Mouse (Mus musculus): Measurements from ENCODE around the gene Gm11492.
A peak's percentile ranks its signal among the peaks of the same experiment; 100 is the strongest.

The Gm11492 gene

DNA sequence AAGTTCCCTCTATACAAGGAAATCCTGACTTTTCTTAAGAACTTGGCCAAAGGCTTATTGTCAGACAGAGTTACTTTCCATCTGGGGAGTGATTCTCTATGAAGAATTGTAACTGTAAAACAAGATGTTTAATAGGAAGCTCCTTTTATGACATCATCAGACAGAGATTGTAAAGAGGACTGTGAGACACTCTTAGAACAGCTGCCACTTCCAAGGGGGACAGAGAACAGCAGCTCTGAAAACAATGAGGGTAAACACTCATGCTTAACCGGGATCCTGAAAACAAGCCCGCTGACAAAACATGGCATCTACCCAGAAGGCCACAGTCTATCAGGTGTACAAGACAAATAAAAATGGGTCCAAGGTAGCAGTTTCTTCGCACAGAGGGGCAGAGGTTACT is at the start of gene Gm11492:
TSS of gene Gm11492 (plus strand) at position 153 of the 400 bp plus-strand sequence.
- DNase-seq (ENCODE audit: low spot score in 2 of 2), result no peak

DNA sequence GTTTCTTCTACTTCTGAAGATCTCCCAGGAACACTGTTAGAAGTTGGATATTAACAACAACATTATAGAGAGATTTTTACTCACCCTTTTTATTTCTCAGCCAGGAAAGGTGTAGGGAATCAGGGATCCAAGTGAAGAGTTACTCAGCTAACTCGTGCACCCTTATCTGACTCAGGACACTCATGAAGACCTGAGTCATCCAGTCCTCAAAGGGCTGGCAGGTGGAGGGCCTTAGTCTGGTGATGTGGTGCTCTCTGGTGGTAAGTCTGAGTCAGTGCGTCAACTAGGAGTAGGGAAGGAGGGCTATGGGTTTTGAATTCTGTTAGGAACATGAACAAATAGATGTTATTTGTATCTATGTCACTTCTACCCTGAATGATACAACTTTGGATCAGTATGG is 47.2 kb upstream of the Gm11492 start:
- DNase-seq (ENCODE audit: low spot score in 2 of 2), result no peak

DNA sequence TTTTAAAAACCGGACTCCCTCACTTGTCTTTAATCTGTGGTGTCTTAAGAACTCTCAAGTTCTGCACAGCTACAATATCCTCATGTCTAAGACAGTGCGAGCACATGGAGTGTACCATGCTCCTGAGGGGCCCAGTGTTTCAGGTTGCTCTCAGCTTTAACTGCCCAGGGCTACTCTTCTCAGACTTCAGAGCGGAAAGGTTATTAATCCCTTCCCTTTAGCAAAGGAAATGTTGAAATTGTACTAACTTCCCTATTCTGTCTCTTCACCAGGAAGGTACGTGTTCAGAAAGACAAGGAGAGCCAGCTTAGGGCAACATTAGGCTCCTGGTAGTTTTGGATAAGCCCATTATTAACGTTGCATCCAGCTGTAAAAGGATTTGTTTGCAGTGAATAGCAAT is 43.0 kb upstream of the Gm11492 start:
- DNase-seq (ENCODE audit: low spot score in 2 of 2), result no peak

DNA sequence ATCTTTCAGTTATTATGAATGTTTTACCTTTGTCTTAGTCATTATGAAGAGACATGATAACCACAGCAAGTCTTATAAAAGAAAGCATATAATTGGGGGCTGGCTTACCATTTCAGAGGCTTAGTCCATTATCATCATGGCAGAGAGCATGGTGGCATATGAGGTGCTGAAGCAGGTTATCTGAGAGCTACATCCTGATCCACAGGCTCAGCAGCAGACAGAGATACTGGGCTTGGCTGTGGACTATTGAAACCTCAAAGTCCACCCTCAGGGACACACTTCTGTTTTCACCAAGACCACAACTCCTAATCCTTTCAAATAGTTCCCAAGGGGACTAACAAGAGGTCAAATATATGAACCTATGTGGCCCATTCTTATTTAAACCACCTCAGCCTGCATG is 42.5 kb upstream of the Gm11492 start:
- no peak for DNase-seq (ENCODE audit: low spot score in 2 of 2)

DNA sequence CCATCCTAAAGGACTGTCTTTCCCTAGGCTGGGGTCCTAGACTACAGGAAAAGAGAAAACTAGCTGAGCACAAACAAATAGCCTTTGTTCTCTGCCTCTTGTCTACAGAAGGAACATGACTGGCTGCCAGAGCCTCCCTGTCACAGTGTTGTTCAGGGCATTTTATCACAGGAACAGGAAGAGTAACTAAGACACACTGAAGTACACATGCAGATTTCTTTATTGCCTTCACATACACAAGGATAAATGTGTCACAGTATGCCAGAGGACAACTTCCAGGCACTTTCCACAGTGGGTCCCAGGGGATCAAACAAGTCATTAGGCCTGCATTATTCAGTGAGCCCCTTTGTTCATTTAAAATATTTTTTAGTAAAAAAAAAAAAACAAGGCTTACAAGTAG is 41.7 kb upstream of the Gm11492 start:
- DNase-seq (ENCODE audit: low spot score in 2 of 2), result no peak

DNA sequence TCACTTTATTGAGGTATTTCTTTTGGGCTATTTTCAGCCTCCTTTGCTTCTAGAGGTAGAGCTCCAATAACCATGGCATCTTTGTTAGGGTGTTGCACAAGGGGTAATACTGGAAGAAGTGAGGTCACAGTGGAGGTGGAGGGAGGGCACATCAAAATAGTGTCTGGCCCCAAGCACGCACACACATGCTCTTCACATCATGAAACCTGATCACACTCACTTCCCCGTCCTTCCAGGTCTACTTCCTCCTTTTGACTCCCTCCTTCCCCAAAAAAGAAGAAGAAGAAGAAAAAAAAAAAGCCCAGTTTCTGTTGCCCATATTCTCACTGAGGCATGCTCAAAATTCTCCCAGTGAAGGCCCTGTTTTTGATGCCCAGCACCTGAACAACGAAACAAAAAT is 39.1 kb upstream of the Gm11492 start:
- no peak for DNase-seq (ENCODE audit: low spot score in 2 of 2)

DNA sequence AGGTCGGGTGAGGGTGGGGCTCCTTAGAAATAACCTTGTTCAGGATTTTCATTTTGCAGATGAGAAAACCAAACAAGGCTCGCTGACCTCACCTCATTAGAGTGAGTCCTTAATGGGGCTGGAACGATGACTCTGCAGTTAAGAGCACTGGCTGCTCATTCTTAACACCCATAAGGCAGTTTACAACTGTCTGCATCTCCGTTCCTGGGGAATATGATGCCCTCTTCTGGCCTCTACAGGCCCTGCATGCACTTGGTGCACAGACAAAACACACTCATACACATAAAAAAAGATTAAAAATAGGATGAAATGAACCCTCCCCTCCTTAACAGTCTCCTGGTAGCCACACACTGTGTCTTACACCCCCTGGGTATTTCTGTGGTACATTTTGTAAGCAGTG is 38.5 kb upstream of the Gm11492 start:
- no peak for DNase-seq (ENCODE audit: low spot score in 2 of 2)

DNA sequence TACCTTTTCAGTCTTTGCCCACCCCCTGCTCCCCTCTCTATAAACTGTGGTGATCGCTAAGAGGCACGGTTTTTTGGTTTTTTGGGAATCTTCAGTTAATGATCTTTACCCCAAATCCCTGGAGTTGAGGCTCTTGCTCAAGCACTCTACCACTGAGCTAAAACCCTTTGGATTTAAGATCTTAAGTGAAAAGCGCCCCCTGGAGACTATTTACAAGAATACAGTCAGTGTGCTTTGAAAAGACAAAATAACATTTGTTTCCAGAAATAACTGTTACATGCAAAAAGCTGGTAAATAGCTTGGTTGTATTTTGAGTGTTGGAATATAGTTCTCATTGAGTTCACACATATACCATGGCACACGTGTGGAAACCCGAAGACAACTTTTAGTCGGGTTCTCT is 34.8 kb upstream of the Gm11492 start:
- DNase-seq (ENCODE audit: low spot score in 2 of 2), result no peak

DNA sequence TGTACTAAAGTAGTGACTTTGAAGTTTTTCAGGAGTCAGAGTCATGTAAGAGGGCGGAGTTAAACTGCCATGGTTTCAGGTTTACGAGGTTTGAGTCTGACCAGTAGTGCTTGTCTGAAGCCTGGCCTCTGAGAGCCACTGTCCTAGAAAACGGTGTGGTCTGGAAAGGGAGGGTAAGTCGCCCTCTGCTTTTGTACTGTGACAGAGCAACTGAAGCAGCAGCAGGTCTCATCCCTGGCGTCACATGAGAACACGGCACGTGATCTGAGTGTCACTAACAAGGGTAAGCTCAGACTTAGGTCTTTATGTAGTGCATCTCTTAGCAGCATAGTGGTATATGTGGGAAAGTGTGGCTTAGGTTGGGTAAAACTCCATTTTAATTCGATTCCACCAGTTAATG is 24.2 kb upstream of the Gm11492 start:
- no peak for DNase-seq (ENCODE audit: low spot score in 2 of 2)

DNA sequence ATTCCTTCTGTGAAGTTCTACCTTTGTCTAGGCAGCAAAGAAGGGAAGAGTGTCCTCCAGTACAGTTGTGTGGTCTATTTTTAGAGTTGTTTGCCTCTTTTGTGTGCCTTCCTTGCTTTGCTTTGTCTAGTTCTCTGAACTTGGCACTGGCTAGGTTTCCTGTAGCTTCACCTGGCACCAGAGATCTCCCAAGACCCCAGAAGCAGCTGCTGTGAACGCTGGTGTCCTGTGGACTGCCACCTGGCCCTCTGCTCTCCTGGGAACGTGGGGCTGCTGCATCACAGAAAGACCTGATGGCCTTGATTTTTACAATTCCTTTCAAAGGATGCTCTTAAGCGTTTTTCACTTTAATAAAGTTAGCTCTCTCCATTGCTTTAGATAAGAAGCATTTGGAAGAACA is 23.5 kb upstream of the Gm11492 start:
- no peak for DNase-seq (ENCODE audit: low spot score in 2 of 2)

DNA sequence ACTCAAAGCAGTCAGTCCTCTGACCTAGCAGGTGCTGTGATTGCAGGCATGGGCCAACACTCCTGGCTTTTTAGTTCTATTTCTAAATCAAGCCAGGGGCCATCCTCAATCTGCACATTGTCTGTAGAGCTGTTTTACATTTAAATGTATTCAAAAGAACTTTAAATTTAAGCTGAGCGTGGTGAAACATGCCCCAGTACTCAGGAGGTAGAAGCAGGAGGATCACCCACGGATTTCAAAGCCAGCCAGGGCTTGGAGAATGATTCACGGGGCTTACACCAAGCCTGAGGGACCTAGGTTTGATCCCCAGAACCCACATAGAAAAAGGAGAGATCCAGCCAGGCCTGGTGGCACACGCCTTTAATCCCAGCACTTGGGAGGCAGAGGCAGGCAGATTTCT is 13.1 kb upstream of the Gm11492 start:
- DNase-seq (ENCODE audit: low spot score in 2 of 2), result no peak

DNA sequence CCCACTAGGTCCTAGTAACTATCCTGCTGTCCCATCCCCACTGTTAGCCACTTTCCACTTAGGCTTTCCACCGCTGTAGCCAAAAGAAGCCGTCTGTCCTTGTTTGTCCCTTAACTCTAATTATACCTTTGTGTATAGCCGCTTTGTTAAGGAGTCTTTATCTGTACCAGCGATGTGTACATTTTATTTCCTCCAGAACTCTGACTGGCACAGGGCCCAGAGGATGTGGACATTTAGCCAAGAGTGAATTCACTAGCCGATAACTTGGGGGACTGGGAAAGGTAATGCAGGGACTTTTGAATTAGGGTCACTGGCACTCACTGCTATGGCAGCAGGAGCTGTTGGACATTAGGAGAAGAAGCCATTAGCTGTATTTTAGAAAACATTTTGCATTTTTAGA is 12.1 kb upstream of the Gm11492 start:
- no peak for DNase-seq (ENCODE audit: low spot score in 2 of 2)

DNA sequence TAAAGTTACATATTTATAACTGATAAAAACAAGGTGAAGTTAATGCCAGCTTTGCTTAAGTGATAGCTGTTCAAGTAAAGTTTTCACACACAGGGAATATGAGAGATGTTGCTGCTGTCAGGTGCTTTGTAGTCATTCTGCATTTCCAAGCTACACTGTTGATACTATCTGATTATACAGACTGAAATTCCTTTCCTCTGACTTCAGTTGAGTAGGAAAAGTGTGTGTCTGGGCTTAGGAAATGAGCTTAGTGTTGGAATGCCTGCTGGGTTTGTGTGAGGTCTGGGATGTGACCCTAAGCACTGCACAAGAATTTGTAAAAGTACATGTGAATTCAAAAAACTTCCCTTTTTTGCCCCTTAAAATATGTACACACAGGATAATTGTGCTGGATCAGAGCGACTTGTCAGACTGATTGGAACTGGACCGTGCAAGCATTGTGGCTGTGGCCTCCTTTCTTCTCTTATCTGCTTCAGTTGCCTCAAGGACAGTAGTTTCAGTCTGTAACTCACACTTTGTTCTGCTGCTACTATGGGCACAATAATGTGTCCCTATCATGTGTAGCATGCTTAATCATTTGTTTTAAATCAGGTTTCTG is 11.2 kb upstream of the Gm11492 start:
- DNase-seq (ENCODE audit: low spot score in 2 of 2), result no peak

DNA sequence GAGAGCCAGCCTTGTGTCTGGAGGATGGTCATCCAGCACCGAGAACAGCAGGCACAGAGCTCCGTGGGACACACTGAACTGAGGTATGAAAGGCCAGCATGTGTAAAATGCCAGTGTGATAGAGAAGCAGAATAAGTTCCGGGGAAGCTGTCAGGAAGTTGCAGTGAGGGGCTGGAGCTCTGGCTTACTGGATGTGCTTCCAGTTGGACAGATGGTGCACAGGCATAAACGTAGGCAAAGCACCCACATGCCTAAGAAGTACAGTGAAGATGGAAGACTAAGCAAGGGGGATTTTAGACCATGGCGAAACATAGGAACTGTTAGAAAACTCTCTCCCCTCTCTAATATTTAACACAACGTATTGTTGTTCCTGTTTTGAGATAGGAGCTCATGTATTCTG is 5.2 kb upstream of the Gm11492 start:
- no peak for DNase-seq (ENCODE audit: low spot score in 2 of 2)

DNA sequence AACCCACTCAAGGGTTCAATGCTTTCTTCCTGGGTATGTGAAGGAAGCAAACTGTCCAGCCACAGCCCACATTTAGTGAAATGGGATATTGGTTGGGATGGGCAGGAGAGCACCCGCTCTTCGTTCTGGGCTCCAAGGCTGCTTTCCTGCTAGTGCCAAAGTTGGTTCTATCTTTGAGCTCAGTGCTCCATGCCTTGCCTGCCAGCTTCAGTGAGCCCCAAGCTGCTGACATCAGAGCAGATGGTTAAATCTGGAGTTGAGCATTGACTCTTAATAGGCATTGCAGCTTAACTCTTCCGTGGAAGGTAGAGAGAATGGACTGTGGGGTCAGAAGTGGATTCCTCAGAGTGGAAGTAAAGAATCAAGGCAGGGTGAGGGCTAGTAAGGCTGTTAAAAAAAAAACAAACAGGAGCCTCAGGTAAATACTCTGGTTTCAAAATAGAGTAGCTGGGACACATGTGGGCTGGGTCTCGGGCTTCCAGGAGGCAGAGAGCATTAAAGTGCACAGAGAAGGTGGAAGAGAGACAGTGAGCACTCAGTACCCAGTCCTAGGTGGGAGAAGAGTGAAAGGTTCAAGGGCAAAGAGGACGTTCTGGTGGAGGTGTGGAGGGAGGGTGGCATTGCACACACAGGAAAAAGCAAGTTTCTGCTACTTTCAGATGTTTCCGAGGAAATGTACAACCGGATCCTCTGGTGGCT is 2.0 kb downstream of the Gm11492 start, which contains the start of gene Sept4:
TSS of gene Sept4 (plus strand) at position 649 of the 699 bp plus-strand sequence.
- DNase-seq (ENCODE audit: low spot score in 2 of 2), result no peak

DNA sequence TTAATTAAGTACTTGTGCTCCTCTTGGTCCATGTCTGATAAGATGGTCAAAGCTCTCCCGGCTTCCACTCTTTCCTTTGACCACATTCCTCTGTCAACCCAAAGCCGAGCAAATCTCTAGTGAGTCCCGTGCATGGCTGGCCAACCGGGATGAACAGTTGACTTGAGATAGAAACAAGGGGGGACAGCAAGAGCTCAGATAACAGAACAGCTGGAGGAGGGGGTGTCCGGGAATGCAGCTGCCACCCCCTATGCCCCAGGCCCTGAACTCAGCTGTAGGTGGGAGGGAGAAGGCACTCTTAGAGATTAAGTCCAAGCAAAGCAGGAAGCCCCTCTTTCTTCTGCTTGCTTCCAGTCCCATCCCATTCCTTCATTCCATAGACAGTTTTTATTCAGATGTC is 4.3 kb downstream of the Gm11492 start:
- no peak for DNase-seq (ENCODE audit: low spot score in 2 of 2)

DNA sequence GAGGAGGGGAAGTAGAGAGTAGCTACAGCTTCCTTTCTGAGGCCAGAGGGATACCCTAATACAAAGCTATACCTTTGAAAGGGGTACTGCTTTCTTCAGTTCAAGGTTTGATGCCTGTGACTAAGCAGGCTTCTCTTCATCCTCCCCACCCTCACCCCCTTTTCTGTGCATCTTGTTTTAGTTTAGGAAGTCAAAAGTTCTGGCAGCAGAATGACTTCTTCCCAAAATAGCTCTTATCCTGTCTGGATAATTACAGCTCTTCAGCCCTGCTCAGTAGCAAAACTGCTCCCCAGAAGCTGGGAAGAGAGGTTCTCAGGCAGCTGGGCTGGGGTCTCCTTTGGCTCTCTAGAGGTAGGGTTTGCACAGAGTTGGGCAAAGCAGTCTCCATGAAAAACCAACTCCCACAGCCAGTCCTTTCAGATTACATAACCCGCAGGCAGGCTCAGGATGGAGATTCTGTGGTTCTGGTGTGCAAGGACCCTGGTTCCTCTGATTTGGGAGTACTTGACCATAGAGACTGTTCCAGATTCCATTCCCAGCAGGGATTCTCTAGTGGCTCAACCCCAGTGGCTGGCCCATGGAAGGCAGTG is 5.0 kb downstream of the Gm11492 start:
- no peak for DNase-seq (ENCODE audit: low spot score in 2 of 2)

DNA sequence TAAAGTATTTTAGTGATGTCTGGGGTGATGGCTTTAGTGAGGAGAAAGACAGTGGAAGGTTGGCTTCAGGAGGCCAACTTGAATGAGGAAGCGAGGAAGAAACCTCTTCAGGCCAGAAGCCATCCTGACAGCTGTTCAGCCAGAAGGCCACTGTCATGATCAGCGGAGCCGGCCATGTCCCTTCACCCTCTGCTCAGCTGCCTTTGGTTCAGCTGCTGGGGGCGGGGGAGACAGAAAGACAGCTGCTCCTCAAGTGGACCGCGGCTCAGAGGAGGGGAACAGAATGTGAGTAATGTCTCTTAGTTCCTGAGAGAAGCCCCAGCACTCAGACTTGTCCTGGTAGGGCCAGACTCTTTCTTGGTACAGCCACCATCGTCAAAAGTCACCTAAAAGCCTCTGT is 7.3 kb downstream of the Gm11492 start:
- DNase-seq (ENCODE audit: low spot score in 2 of 2), result no peak

DNA sequence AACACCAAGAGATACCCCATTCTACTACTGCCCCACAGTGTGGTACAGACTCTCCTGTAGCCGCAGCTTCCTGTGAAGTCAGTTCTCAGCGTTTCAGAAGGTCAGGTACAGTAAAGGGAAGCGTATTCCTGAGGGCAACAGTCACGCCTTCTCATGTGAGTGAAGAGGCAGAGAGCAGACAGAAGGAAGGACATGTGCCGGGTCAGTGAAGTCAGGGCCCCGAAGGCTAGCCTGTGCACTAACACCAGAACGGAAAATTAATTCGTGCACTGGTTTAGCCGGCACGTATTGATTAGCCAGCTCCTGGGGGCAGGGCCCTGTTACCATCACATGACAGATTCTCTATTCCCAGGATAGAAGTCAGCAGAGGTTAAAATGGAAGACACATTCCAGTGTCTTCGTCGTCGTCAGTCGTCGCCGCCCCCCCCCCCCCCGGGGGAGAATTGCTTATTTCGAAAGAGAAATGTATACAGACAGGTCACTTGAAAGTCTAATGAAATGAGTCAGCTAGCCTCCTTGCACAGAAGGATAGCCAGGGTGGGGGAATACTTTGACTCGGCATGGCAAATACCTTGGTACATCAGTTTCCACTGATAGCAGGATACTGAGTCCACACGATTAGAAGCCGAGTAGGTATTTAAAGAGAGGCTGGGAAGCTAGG is 8.2 kb downstream of the Gm11492 start:
- DNase-seq (ENCODE audit: low spot score in 2 of 2), result no peak

DNA sequence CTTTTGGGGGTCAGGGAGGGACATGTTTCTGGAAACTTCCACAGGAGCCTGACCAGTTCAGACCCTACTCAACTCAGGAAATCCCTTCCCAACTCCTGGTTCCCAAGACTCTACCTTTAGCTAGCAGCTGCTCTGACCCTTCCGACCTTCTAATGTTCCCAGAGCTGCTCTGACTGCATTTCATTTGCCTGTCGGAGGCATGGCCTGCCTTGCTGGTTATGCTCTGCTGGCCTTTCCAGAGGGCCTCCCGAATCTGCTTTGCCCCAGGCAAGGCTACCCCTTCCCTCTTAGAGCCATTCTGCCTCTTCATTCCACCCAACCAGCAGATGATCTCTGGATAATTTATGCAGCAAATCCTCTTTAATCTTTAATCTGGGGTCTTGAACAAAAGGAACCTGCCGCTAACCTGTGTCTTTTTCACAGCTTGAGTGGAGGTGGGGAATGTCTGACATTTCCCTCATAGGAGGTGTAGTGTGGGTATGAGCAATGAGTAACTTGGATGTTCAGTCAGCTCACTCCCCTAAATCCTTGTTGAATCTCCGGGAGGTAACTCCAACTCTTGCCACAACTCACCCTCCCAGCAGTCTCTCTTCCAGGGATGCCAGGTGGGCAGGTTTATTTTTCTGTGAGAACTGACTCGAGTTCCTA is 11.3 kb downstream of the Gm11492 start:
- DNase-seq (ENCODE audit: low spot score in 2 of 2), result no peak

DNA sequence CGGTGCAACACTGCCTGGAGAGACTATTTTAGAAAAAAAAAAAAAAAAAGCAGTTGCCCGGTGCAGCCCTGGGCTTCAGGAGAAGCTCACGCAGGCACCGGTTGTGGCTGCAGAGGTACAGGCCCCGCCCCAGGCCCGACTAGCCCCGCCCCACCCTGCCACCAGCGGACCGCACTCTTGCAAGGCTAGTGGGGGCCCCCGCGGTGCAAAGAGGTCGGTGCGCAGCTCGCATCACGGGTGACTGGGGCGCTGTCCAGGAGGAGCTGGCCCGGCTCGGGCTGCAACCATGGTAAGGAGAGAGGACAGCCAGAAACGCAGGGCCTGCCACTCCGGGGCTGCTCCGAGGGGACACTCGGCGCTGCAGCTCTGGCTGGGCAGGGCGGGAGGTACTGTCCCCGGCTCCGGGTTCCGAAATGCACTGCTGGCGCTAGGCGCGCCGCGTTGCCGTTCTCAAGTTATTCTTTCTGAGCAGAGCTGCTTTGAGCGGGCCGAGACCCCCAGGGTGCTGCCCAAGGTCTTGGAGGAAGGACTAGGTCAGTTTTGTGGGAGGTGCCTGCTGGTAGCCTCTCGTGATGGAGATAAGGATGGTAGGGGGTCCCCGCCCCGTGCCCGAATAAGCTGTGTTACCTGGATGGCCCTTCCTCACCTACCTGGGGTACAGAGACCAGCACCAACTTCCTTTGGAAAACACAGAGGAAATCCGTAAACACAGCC is 12.0 kb downstream of the Gm11492 start:
- DNase-seq (ENCODE audit: low spot score in 2 of 2), result peak in 1 of 2 experiments; percentile 61
